Mouse (Mus musculus) testis, adult 2 months (tissue): ENCODE data around the gene Cuedc1.

ENCODE experiments used
- CTCF ChIP-seq: fragments of 200-500 bp; IDR thresholded peaks from 2 replicates; pipeline ENCODE4 v1.5.1; 2012; ENCODE audit warnings: low read depth, mild to moderate bottlenecking, inconsistent platforms, low read length, moderate library complexity; ENCODE audit not compliant: control insufficient read depth, insufficient read depth, insufficient replicate concordance
- POLR2A ChIP-seq: fragments of 200-500 bp; IDR thresholded peaks from 2 replicates; pipeline ENCODE4 v1.6.1; 2012; ENCODE audit warnings: low read depth, mild to moderate bottlenecking, inconsistent platforms, low read length, moderate library complexity; ENCODE audit not compliant: control insufficient read depth

DNA sequence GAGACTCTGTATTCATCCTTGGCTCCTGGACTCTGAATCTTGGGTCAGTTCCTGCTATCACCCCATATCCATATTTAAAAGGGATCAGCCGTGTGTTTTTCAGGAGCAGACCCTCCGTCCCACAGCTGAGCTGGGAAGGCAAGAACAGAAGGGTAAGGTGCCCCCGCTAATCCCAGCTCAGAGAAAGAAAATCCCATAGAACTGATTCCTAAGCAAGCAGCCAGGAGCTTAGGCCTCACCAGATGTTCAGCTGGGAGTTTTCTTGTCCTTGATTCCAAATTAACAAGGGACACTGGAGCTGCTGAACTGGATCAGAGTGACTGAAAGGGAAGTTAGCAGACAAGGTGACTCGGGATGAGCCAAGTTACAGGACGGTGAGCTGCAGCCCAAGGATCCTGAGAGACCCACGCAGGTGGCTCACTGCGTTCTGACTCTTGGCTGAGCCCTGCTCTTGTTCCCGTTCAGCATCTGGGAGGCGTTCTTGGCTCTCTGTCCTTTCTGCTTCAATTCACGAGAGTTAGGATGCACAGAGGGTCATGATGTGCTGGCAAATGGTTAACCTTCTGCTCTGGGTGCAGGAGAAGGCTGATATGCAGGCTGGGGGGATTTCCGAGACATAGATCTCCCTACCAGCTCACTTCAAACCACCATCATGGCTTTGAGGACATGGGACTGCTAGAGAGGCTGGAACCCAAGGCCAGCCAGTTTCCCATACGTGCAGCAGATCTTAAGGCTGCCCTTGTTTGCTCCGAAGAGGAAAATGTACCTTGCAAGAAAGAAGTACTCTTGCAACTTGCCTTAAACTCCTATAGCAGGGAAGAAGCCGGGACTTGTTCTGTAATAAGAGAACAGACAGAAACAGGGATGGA lies 88.5 kb downstream of the Cuedc1 start:
- TF ChIP-seq CTCF = no peak
- no peak for TF ChIP-seq POLR2A
